Mouse (Mus musculus): ENCODE data around the gene Park7. TPM values are rescaled to one million over a fixed set of nuclear protein-coding genes. Genes with fewer than 3 reads are reported as not detected.
A peak's percentile ranks its signal among the peaks of the same experiment; 100 is the strongest.

The Park7 gene
- polyA plus RNA-seq, 1 experiment from 2014 or later, result 340 TPM

- Histone ChIP-seq H3K4me1 (peaks cover 16% of the 10 kb centered on the region), H3K9me3 (replicated peaks) (no peaks in the 10 kb centered on the region), H3K4me3 (no peak overlapping the region), H3K36me3 (peaks cover 29% of the 10 kb centered on the region), H3K4me2 (replicated peaks) (no peak overlapping the region), H3K9ac (no peak overlapping the region), H3K27me3 (no peaks in the 10 kb centered on the region), H3K27ac (no peak overlapping the region)
- ATAC-seq (ENCODE audit: low FRiP score), result no peak
- 76% methylated on average over 17 of the region's 17 CpGs for WGBS
Observed at GRCm38 (mm10) chr4:150869276-150870197, 44.7 kb downstream of the Park7 start.

GRCm38 (mm10) chr4:150868859-150869258 lies 45.4 kb downstream of the Park7 start:
- H3K4me2 ChIP-seq (replicated peaks), result no peak overlapping the region
- H3K4me3 ChIP-seq, result no peak overlapping the region
- no peak overlapping the region for H3K9ac ChIP-seq
- H3K4me1 ChIP-seq, result peaks cover 16% of the 10 kb centered on the region
- H3K27me3 ChIP-seq, result no peaks in the 10 kb centered on the region
- peaks cover 29% of the 10 kb centered on the region for H3K36me3 ChIP-seq
- H3K9me3 ChIP-seq (replicated peaks), result no peaks in the 10 kb centered on the region
- 88% methylated on average over 2 of the region's 2 CpGs for WGBS
- no peak for ATAC-seq (ENCODE audit: low FRiP score)
- no peak overlapping the region for H3K27ac ChIP-seq

GRCm38 (mm10) chr4:150868161-150868560 lies 46.1 kb downstream of the Park7 start:
- Histone ChIP-seq H3K4me1 (peaks cover 16% of the 10 kb centered on the region), H3K27ac (no peak overlapping the region), H3K9me3 (replicated peaks) (no peaks in the 10 kb centered on the region), H3K36me3 (peaks cover 29% of the 10 kb centered on the region), H3K4me2 (replicated peaks) (no peak overlapping the region), H3K27me3 (no peaks in the 10 kb centered on the region), H3K9ac (no peak overlapping the region), H3K4me3 (no peak overlapping the region)
- 89% methylated on average over 6 of the region's 6 CpGs for WGBS
- ATAC-seq (ENCODE audit: low FRiP score), result no peak

- H3K9me3 ChIP-seq (replicated peaks), result no peaks in the 10 kb centered on the region
- WGBS, result 91% methylated on average over 12 of the region's 12 CpGs
- no peak for ATAC-seq (ENCODE audit: low FRiP score)
- no peaks in the 10 kb centered on the region for H3K27me3 ChIP-seq
- H3K4me2 ChIP-seq (replicated peaks), result no peak overlapping the region
- peaks cover 8% of the 10 kb centered on the region for H3K4me1 ChIP-seq
- no peak overlapping the region for H3K9ac ChIP-seq
- peaks cover 29% of the 10 kb centered on the region for H3K36me3 ChIP-seq
- no peak overlapping the region for H3K27ac ChIP-seq
- H3K4me3 ChIP-seq, result no peak overlapping the region
Observed at GRCm38 (mm10) chr4:150866494-150866893, 47.7 kb downstream of the Park7 start.

- no peak overlapping the region for H3K4me3 ChIP-seq
- H3K4me1 ChIP-seq, result peaks cover 4% of the 10 kb centered on the region
- H3K27ac ChIP-seq, result no peak overlapping the region
- no peaks in the 10 kb centered on the region for H3K27me3 ChIP-seq
- 90% methylated on average over 11 of the region's 11 CpGs for WGBS
- H3K9ac ChIP-seq, result no peak overlapping the region
- peaks cover 29% of the 10 kb centered on the region for H3K36me3 ChIP-seq
- no peaks in the 10 kb centered on the region for H3K9me3 ChIP-seq (replicated peaks)
- H3K4me2 ChIP-seq (replicated peaks), result no peak overlapping the region
- no peak for ATAC-seq (ENCODE audit: low FRiP score)
Observed at GRCm38 (mm10) chr4:150866069-150866468, 48.2 kb downstream of the Park7 start.

- peaks cover 29% of the 10 kb centered on the region for H3K36me3 ChIP-seq
- no peaks in the 10 kb centered on the region for H3K9me3 ChIP-seq (replicated peaks)
- no peak overlapping the region for H3K4me3 ChIP-seq
- H3K27ac ChIP-seq, result no peak overlapping the region
- ATAC-seq (ENCODE audit: low FRiP score), result no peak
- no peaks in the 10 kb centered on the region for H3K27me3 ChIP-seq
- H3K9ac ChIP-seq, result no peak overlapping the region
- H3K4me2 ChIP-seq (replicated peaks), result no peak overlapping the region
- H3K4me1 ChIP-seq, result peaks cover 3% of the 10 kb centered on the region; the same call in 1 of the 2 replicates
Observed at GRCm38 (mm10) chr4:150865371-150865770, 48.9 kb downstream of the Park7 start.

GRCm38 (mm10) chr4:150862626-150863375 lies 51.4 kb downstream of the Park7 start:
- no peak overlapping the region for H3K4me3 ChIP-seq
- WGBS, result 61% methylated on average over 8 of the region's 8 CpGs
- H3K4me2 ChIP-seq (replicated peaks), result no peak overlapping the region
- no peaks in the 10 kb centered on the region for H3K9me3 ChIP-seq (replicated peaks)
- no peak overlapping the region for H3K9ac ChIP-seq
- H3K36me3 ChIP-seq, result peaks cover 21% of the 10 kb centered on the region
- H3K27me3 ChIP-seq, result no peaks in the 10 kb centered on the region
- peaks cover 5% of the 10 kb centered on the region for H3K4me1 ChIP-seq
- ATAC-seq (ENCODE audit: low FRiP score), result no peak
- H3K27ac ChIP-seq, result 0 out of 2 replicates have a peak overlapping the region, but pooled peaks have one; percentile 7

GRCm38 (mm10) chr4:150861161-150861560 lies 53.1 kb downstream of the Park7 start:
- H3K4me3 ChIP-seq, result no peak overlapping the region
- peaks cover 5% of the 10 kb centered on the region for H3K36me3 ChIP-seq
- no peaks in the 10 kb centered on the region for H3K9me3 ChIP-seq (replicated peaks)
- H3K4me2 ChIP-seq (replicated peaks), result no peak overlapping the region
- H3K27ac ChIP-seq, result no peak overlapping the region
- ATAC-seq (ENCODE audit: low FRiP score), result no peak
- 75% methylated on average over 2 of the region's 2 CpGs for WGBS
- H3K4me1 ChIP-seq, result peaks cover 5% of the 10 kb centered on the region
- no peak overlapping the region for H3K9ac ChIP-seq
- H3K27me3 ChIP-seq, result no peaks in the 10 kb centered on the region

GRCm38 (mm10) chr4:150860526-150860925 lies 53.7 kb downstream of the Park7 start:
- H3K4me1 ChIP-seq, result peaks cover 5% of the 10 kb centered on the region
- 88% methylated on average over 4 of the region's 4 CpGs for WGBS
- H3K27me3 ChIP-seq, result no peaks in the 10 kb centered on the region
- H3K36me3 ChIP-seq, result no peaks in the 10 kb centered on the region
- H3K27ac ChIP-seq, result no peak overlapping the region
- H3K4me2 ChIP-seq (replicated peaks), result no peak overlapping the region
- H3K9ac ChIP-seq, result no peak overlapping the region
- H3K9me3 ChIP-seq (replicated peaks), result no peaks in the 10 kb centered on the region
- no peak overlapping the region for H3K4me3 ChIP-seq
- ATAC-seq (ENCODE audit: low FRiP score), result no peak

- peak overlapping the region; percentile 95 for H3K9ac ChIP-seq
- no peaks in the 10 kb centered on the region for H3K36me3 ChIP-seq
- H3K4me2 ChIP-seq (replicated peaks), result peak overlapping the region; percentile 69
- no peaks in the 10 kb centered on the region for H3K9me3 ChIP-seq (replicated peaks)
- peaks cover 9% of the 10 kb centered on the region for H3K4me1 ChIP-seq
- ATAC-seq (ENCODE audit: low FRiP score), result peak; percentile 83
- no peaks in the 10 kb centered on the region; the same call in 1 of the 2 replicates for H3K27me3 ChIP-seq
- H3K4me3 ChIP-seq, result peak overlapping the region; percentile 90
- peak overlapping the region; percentile 99 for H3K27ac ChIP-seq
- 1% methylated on average over 33 of the region's 43 CpGs for WGBS
Observed at GRCm38 (mm10) chr4:150855346-150855745, 58.9 kb downstream of the Park7 start.

GRCm38 (mm10) chr4:150854839-150855246 lies 59.4 kb downstream of the Park7 start:
- no peaks in the 10 kb centered on the region for H3K36me3 ChIP-seq
- peak overlapping the region; percentile 69 for H3K4me2 ChIP-seq (replicated peaks)
- ATAC-seq (ENCODE audit: low FRiP score), result peak; percentile 97
- peak overlapping the region; percentile 90 for H3K4me3 ChIP-seq
- peak overlapping the region; percentile 95 for H3K9ac ChIP-seq
- no peaks in the 10 kb centered on the region; the same call in 1 of the 2 replicates for H3K27me3 ChIP-seq
- no peaks in the 10 kb centered on the region for H3K9me3 ChIP-seq (replicated peaks)
- peaks cover 9% of the 10 kb centered on the region for H3K4me1 ChIP-seq
- under 1% methylated on average over 59 of the region's 59 CpGs for WGBS
- H3K27ac ChIP-seq, result peak overlapping the region; percentile 99
